Mouse (Mus musculus) lung, postnatal 10 days (tissue): ENCODE measurements at regions not wholly inside any gene's neighbourhood (a gene's known extent, or its start where the extent isn't known, plus 50 kb on each side); places are given as distances from the start of the nearest gene placed in this dataset.

Source experiments
- DNase-seq: peaks from one replicate; pipeline ENCODE4 v3.0.0; 2021

DNA sequence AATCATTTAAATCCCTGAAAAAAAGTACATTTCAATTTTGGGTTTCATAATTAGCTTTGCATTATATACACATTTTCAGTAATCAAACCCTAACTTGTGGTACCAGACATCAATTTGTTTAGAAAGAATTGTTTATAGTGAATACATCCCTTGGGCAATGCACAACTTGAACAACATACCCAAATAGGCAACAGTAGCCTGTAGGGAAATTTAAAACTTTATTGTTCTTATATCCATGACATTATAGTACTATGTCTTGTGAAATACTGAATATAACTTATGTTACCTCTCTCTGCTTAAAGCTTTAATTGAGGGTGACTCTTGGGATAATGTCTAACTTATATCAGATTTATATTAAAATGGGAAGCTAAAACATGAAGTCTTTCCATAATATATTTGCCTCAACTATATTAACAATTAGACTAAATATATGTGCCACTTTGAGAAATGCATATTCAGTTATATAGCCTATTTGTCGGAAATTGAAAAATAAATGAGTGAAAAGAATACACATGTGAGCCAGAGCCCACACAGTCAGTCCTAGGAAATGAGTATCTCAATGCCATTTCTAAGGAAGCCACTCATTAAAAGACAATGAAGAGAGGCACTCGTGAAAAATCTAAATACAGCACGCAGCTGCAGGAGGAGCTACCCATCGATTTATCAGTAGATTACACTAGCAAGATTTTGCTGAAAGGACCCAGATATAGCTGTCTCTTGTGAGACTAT, 458.1 kb upstream of the Slitrk6 start:
- no peak for DNase-seq

DNA sequence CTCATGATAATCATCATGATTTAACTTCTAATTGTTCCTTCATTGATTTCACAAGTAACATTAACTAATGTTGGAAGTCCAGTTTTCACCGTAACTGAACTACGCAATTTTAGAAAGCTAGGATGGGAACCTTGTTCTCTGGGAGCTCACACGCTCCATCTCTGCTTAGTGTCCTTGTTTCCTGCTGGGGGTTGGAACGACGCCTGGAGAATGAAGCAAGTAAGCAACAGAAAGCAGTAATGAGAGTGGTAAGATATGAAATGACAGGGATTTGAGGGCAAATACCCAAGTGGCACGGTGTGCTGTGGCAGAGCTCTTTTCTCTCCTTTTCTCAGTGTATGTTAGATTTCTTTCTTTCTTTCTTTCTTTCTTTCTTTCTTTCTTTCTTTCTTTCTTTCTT, 448.0 kb upstream of the Slitrk5 start:
- no peak for DNase-seq

DNA sequence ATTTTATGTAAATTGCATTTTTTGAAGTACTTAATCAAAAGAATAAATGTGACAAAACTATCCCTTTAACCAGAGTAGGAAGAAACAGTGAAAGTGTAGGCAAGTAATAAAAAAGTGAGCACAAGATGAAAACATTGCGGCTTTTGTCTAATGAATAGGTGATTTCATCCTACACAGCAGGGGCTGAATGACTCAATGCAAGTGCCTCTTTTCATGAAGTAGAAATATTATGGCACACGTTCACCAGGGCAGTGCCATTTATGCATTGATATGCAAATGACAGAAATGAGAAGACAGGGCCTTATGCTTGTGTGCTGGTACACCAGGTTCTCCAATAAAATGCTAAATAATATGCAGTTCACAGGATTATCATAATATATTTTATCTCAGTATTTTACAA, 435.8 kb upstream of the Slitrk5 start:
- no peak for DNase-seq

DNA sequence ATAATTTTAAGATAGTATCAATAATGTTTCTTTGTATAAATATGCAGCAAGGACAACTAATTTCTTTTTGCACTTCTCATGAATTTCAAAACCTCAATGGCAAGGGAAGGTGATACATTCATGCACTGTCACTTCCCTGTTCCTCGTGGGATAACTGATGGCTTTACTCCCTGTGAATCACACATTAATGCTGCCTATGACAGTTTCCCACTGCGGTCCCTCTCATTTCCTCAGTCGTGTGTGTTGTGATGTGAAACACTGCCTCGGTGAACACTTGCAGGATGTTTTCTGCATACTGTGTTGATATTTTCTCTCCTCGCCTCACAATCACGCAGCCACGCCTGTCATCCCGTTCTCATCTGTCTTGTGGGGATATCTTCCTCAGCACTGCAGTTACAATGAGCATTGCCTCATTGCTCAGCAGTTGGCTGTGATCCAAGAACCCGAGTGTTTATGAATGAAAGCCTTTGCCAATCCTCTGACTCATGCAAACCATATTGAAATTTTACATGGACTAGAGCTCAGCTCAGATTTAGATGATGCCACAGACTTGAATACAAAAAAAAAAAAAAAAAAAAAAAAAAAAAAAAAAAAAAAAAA, 425.4 kb upstream of the Slitrk5 start:
- DNase-seq, result peak; percentile 45

DNA sequence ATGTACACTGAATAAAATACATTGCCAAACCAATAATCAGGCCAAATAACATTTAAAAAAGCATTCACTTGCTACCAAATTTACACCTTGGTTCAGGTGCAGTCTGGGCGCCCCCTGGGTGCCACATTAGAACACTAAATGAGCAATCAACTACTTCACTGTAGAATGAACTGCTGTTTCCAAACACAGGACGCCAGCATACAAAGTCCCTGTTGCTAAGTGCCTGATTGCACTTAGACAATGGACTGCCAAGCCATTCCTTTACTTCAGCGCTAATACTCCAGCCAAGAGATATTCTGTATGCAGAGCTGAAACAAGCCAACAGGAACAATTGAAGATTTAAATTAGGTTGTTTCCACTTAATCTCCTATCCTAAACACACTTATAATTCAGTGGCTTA, 421.7 kb upstream of the Slitrk5 start:
- no peak for DNase-seq

DNA sequence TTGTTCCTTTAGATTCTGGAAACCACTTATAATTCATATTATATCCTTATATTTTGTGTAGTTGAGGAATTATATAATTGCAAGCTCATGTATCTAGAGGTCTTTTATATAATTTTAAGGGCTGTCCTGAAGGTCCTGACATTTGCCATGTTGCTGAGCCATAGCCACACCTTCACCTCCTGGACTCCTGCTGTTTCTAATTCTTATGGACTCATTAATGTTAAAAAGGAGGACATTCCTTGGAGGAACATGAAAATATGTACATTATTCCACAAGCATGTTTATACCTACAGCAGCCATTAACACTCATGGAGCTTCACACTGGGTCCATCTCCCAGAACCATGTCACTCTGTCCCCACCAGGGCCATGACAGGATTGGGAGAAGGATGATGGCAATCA, 413.2 kb upstream of the Slitrk5 start:
- no peak for DNase-seq

DNA sequence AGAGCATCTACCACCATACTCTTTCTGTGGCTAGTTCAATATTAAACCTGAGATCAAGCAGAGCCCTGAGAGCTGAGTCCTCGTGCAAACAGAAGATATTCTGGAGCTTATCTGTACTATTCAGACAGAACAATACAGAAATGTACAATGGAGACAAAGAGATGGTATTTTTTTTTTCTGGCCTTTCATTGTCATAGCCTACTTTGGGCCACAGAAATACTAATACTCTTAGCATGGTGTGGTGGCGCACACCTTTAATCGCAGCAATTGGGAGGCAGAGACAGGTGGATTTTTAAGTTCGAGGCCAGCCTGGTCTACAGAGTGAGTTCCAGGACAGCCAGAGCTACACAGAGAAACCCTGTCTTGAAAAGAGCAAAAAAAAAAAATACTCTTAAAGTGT, 404.7 kb upstream of the Slitrk5 start:
- DNase-seq, result no peak

DNA sequence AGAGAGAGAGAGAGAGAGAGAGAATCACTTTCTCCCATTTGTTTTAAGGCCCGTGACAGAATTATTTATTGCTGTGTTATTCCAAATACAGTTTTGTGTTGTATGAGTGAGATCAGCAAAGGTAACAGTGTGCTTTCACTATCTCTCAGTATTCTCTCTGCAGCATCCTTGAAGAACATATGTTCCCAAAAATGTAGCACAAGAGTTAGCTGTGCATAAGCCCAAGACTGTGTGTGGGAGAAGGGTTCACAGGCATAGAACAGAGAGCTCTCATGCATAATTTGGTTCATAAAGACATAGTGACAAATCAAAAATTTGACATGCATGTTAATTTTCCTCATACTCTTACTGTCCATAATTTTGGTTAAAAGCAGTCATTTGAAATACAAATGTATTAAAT, 393.5 kb upstream of the Slitrk5 start:
- DNase-seq, result no peak

DNA sequence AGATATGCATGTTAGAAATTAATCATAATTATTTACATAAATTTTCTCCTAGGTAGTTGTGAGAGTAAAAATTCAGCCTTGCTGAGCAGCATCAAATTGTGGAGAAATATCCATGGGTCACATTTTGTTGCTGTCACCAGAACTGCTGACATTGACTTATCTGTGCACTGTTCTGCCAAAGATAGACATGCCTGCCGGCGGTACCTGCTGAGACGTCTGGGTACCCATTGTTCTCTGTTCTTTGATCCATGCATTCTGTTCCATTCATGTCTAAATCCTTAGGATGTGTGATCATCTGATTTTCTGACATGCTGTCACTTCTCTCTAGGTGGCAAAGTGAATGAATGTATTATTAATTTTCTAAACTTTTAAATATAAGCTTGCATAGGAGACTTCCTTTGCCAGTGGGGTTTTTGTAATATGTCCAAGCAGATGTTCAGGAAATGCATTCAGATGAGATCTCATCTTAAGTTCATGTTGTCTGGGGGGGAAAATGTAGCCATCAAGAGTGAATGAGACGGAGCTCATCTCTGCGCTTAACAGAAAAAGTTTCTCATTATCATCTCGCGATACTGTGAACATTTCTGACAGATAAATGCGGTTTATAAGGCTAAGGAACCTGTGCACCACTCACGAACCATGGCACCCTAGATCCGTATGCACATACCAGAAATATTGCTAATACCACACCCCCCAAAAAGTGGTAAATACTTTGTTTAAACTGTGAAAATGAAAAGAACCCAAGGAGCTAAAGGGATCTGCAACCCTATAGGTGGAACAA, 391.0 kb upstream of the Slitrk5 start:
- no peak for DNase-seq

DNA sequence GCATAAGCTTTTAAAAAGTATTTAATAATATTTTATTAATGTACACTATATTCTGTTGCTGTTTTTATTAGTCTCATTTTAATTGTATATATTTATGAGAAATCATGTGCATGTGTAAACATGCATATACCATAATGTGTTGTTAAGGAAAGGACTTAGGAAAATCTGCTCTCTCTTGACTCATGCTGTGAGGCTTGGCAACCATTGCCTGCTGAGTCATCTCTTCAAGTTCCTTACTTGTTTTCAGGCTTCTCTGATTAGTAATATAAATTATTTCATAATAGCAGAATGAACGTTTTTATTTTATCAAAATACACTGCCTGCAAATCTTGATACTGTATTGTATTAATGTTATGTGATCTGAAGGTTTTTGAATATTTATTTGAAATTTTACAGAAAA, 388.9 kb upstream of the Slitrk5 start:
- no peak for DNase-seq

DNA sequence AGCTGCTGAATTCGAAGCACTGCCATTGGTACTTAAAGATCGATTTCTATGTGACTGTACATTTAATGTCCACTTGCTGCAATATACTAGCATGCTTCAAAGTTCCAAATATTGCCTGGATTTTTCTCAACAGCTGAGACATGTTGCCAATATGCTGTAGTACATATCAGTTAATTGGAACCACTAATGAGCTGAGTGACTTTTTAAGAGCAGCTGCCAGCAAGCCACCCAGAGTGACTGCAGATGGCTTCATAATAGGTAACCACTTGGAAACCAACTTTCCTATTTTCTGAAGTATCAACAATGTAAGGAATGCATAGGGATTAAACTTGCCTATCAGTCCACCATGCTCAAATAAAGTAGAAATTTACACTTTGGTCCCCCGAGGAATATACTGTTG, 379.4 kb upstream of the Slitrk5 start:
- no peak for DNase-seq

DNA sequence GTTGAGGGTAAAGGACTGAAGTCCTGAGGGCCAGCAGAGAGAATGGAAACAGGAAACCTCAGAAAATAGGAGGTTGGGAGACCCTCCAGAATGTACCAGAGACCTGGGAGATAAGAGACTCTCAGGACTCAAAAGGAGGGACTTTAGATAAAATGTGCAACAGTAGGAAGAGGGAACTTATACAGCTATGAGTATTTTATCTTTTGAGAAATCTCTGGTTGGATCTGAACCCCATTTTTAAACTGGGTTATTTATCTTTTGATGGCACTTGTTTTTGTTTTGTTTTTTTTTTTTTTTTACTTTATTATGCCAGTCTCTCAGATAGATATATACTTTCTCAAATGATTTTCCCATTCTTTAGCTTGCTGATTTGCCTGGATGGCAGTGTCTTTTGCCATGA, 377.1 kb upstream of the Slitrk5 start:
- no peak for DNase-seq

DNA sequence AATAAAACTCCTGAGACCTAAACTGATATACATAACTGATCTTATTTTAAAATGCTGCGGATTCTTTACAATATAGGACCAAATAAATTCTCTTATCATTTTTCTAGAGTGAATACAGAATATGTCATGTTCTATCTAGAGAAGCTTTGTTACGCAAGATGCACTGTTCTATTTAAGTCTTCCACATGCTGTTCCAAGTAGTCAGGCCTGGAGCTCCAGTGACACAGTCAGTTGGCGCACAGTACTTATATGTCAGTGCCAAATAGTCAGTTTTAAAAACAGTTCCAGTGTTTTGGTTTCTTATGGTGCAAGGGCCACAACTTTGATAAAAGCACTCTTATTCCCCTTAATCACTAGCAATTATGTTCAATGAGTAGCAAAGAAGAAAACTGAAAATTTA, 344.3 kb upstream of the Slitrk5 start:
- no peak for DNase-seq

DNA sequence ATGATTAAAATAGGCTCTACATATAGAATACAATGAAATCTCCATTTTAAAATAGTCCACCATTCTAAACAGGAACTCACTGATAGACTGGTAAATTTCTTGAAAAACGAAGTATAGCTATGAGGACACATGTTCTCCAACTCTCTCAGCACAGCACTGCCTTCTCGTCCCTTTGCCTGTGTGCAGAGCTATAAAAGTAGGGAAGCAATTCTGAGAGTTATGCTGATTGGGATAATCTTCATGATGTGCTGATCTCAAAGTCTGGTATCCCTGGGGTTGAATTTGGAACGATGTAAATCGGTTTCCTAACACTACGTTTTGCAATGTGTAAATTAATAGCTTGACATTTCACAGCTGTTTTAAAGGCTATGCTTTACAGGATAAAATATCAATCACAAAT, 321.4 kb upstream of the Slitrk5 start:
- DNase-seq, result no peak

DNA sequence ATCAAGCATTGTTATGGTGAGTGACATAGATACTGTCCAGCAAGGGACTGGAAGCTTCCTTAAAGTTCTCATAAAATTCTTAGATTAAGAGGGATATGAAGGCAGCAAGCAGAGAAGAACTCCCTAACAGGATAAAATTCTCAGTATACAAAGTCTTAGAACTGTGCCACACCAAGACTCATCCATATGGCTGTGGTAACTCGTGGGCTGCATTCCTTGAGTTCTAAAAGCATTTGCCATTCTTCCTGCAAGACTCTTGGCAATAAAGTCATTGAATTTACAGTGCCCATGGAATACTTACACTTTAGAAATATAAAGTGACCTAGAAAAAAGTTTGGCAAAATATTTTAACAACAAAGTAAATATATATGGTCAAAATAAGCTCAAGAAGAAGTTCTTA, 278.1 kb upstream of the Slitrk5 start:
- no peak for DNase-seq

DNA sequence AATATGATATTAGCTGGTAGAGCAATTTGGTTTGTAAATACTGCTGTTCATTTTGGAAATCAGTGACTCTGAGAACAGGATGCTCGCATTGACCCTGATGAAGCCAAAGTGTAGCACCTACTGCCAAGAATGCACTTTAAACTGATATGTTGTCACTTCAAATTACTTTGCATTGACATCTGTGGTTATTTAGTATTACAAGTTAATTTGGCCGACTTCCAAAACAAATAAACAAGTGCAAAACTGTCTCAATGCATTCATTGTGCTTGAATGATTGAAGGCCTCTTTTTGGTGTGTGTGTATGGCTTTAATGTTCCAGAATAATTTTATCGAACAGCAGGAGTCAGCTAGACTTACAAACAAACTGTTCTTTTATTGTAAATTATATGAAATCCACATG, 274.1 kb upstream of the Slitrk5 start:
- no peak for DNase-seq

DNA sequence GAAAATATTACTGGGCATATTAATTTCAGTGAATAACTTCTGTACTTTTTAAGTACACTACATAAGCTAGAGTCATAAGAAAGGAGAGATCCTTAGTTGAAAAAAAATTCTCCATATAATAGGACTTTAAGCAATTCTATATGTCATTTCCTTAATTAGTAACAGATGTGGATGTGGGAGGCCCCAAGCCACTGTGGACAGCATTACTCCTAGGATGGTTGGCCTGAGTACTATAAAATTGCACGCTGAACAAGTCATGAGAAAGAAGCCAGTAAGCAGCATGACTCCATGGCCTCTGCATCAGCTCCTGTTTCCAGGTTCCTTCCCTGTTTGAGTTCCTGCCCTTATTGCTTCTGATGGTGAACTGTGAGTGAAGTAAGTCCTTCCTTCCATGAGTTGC, 272.4 kb upstream of the Slitrk5 start:
- DNase-seq, result no peak

DNA sequence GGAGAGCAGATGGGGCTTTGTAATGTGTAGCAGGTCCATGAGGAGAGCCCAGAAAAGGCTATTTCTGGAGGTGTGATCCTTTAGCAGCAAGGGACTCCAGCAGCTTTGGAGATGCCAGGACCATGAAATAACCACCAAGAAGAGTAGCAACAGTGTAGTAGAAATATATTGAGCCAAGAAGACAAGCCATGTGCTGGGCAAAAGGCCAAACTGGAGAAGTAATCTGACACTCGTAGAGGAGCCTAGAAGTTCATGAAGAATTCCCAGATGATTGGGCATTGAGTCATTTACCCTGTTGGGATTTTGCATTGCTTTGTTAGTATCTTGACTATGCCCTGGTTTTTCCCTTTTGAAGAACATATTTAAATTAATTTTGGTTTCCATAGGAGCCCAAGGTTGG, 271.3 kb upstream of the Slitrk5 start:
- DNase-seq, result no peak

DNA sequence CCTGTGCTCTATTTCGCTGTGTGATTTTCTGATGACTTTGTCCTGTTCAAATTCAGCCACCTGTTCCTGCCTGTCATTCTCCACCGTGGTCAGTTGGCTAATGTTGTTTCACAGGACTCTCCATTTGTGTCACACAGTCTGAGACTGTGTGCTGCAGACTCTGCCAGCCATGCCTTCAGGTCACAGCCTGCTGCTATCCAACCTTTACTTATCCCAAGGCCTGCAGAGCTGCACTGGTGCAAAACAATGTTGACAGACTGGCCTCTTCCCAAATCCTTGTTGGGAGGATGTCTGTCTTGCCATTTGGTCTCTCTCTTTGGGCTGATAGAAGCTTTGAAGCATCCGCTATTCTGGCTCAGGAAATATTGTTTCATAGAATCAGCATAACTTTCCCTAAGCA, 261.4 kb upstream of the Slitrk5 start:
- DNase-seq, result no peak

DNA sequence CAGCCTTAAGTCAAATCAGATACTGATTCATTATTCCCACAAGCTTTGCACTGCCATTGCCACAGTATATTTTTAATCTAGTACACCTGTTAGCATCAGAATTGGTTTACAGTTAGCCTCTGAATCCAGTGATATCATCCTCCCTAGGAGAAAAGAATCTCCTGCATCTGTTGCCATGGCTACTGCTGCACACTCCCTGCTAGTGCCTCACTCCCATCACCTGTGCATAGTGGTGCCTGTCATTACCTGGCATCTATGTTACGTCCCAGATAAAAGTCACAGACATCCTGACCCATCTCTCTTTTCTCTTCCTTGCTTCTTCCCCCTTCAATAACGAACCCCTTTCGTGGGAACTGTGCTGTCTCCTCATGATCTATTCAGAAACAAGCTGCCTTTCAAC, 256.4 kb upstream of the Slitrk5 start:
- DNase-seq, result no peak

DNA sequence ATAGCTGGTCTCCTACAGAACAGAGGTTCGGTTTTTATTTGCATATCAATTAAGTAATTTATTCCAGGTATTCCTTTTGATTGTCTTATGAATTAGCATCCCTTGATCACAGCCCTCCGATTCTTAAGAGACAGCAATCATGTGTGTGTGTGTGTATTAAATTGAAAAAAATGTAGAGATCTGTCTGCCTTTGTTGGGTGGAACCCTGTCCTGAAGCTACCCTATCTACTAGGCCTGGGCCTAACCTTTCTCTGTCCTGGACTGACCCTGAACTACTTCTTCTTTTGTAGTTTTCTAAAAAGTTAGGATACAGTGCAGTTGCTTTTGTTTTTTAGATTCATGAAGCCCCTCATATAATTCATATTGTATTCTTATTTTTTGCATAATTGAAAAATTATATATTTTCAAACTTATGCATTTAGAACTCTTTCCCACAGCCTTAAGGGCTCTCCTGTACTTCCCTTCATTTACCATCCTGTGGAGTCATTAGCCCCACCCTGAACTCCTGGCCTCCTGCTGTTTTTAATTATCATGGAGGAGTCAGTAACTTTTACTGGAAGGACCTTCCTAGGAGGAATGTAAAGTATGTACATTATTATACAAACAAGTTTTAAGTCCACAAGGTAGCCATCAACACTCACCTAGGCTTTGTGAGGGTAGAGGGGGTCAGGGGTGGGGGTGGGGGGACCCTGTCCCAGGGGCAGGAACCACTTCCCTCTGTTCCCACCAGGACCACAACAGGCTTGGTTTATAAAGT, 245.6 kb upstream of the Slitrk5 start:
- DNase-seq, result no peak
